Mouse (Mus musculus) CD4-positive helper T cell, adult 2 months (primary cell): ENCODE measurements around the gene Fam43b.

Source experiments
- DNase-seq: peaks from one replicate; pipeline ENCODE4 v3.0.0-alpha.2; 2012; ENCODE audit warnings: low read depth, missing footprints, low spot score

Fam43b gene

GRCm38 (mm10) chr4:138352692-138353091 lies 43.6 kb downstream of the Fam43b start:
- DNase-seq: no peak

GRCm38 (mm10) chr4:138351821-138352220 lies 44.5 kb downstream of the Fam43b start:
- DNase-seq: no peak

DNA sequence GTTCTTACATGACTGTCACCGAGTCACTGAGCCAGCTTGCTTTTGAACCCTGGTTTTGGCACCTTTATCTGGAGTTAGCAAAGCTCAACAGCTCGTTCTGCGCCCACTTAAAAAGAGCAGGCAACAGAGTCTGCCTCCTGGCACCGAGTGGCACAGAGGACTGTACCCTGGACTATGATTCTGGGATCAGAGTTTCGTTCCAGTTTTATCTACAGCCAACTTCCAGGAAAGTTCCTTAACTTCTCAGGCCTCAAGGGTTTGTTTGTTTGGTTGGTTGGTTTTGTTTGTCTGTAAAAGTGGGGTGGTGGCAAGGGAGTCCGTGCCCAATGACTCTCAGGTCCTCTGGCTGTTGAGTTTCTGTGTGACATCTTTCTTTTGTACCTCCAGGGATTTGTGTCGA lies 47.6 kb downstream of the Fam43b start:
- DNase-seq: no peak

GRCm38 (mm10) chr4:138347280-138347679 lies 49.0 kb downstream of the Fam43b start:
- DNase-seq: no peak

DNA sequence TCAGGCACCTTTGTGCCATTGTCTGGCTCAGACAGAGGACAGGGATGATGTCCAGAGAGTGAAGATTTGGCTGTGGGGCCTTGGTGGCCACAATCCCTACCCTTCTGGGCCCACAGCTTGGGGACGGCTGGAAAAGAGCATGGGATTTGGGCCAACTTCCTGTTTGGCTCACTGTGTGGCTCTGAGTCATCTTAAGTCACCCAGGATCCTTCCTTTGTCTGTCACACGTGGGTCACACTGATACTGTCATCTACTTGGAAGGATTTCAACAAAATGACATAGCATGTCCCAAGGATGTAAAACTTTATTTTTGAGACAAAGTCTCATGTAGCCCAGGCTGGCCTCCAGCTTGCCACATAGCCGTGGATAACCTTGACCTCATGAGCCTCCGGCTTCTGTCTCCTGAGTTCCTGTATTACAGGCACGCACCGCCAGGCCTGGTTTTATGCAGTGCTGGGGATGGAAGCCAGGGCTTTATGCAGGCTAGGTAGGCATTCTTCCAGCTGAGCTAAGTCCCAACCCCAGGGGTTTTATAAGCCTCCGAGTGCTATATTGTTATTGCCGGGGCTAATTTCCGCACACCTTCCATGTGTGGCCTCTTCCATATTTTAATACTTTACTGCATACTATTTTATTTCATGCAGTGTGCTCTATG lies 51.3 kb downstream of the Fam43b start:
- no peak for DNase-seq
